Mouse (Mus musculus) lung, postnatal 0 days (tissue): ENCODE results near the gene Gm20696. TPM values are rescaled to one million over a fixed set of nuclear protein-coding genes. Genes with fewer than 3 reads are reported as not detected.

ENCODE experiments used
- ATAC-seq: fragments of 200-750 bp; cut with Nextera tagmentation; 2 replicates; pipeline ENCODE4 v1.8.0; 2017; ENCODE audit warnings: moderate library complexity
- DNase-seq: peaks from one replicate; pipeline ENCODE4 v3.0.0-alpha.2; 2016; ENCODE audit warnings: low spot score
- H3K27ac ChIP-seq: fragments of 300-500 bp; sonication (generic); 2 replicates; pipeline ENCODE4 v1.5.1; 2014; ENCODE audit warnings: antibody characterized with exemption, mild to moderate bottlenecking, low read length, mixed read lengths
- H3K27me3 ChIP-seq: fragments of 300-500 bp; sonication (generic); replicated peaks from 2 replicates; pipeline ENCODE4 v1.6.1; 2014; ENCODE audit warnings: low read length, mixed read lengths; ENCODE audit not compliant: insufficient read depth
- H3K36me3 ChIP-seq: fragments of 300-500 bp; sonication (generic); 2 replicates; pipeline ENCODE4 v1.6.1; 2014; ENCODE audit warnings: low read length, mixed read lengths; ENCODE audit not compliant: insufficient read depth
- H3K4me1 ChIP-seq: fragments of 300-500 bp; sonication (generic); 2 replicates; pipeline ENCODE4 v1.6.1; 2014; ENCODE audit warnings: antibody characterized with exemption, low read depth, low read length, mixed read lengths; ENCODE audit not compliant: insufficient read depth
- H3K4me2 ChIP-seq: fragments of 300-500 bp; sonication (generic); replicated peaks from 2 replicates; pipeline ENCODE4 v1.6.1; 2014; ENCODE audit warnings: low read depth, mild to moderate bottlenecking, low read length, moderate library complexity, mixed read lengths
- H3K4me3 ChIP-seq: fragments of 300-500 bp; sonication (generic); 2 replicates; pipeline ENCODE4 v1.5.1; 2014; ENCODE audit warnings: low read depth, low read length
- H3K9ac ChIP-seq: fragments of 300-500 bp; sonication (generic); replicated peaks from 2 replicates; pipeline ENCODE4 v1.6.1; 2014; ENCODE audit warnings: low read depth, mild to moderate bottlenecking
- H3K9me3 ChIP-seq: fragments of 300-500 bp; sonication (generic); 2 replicates; pipeline ENCODE4 v1.6.1; 2016; ENCODE audit warnings: low read length, mixed read lengths
- CTCF ChIP-seq: IDR thresholded peaks from 2 replicates; pipeline ENCODE4 v1.5.1; 2016; ENCODE audit warnings: antibody characterized with exemption, mild to moderate bottlenecking
- EP300 ChIP-seq: IDR thresholded peaks from 2 replicates; pipeline ENCODE4 v1.6.1; 2016; ENCODE audit warnings: antibody characterized with exemption, mild to moderate bottlenecking, control low read depth
- WGBS: fragments of 180-500 bp; shearing (Covaris S2); extraction: QIAGEN DNeasy Blood & Tissue Kit; methylation state at CpG from one replicate; pipeline ENCODE4 v1.1.7; 2014; 5-methylcytosine and 5-hydroxymethylcytosine counted together
- polyA plus RNA-seq: library from polyadenylated mRNA; unstranded; fragments of >200 nt; fragmentation: Nextera tagmentation; extraction: Ambion mirVana; gene quantifications from 2 replicates; pipeline ENCODE4 v1.2.1, GENCODE M21; 2015

The Gm20696 gene
- polyA plus RNA-seq, 1 experiment from 2014 or later: 2.3 TPM

- no peaks in the 10 kb centered on the region for H3K4me1 ChIP-seq
- no peak overlapping the region for H3K4me3 ChIP-seq
- H3K27ac ChIP-seq: no peak overlapping the region
- no peaks in the 10 kb centered on the region for H3K27me3 ChIP-seq
- no peak for DNase-seq
- no peak overlapping the region for H3K4me2 ChIP-seq
- ATAC-seq: no peak
- no peak overlapping the region for H3K9ac ChIP-seq
- no peaks in the 10 kb centered on the region for H3K9me3 ChIP-seq
- WGBS: 80% methylated on average over 7 of the region's 7 CpGs
- no peaks in the 10 kb centered on the region for H3K36me3 ChIP-seq
- TF ChIP-seq CTCF (no peak), EP300 (no peak)
Observed at GRCm38 (mm10) chr6:99463906-99464305, 202.7 kb downstream of the Gm20696 start.

- Histone ChIP-seq H3K9ac (no peak overlapping the region), H3K4me1 (no peaks in the 10 kb centered on the region), H3K4me2 (no peak overlapping the region), H3K9me3 (no peaks in the 10 kb centered on the region), H3K36me3 (no peaks in the 10 kb centered on the region), H3K4me3 (no peak overlapping the region), H3K27ac (no peak overlapping the region), H3K27me3 (no peaks in the 10 kb centered on the region)
- TF ChIP-seq CTCF (no peak), EP300 (no peak)
- WGBS: 91% methylated on average over 4 of the region's 4 CpGs
- DNase-seq (no peak), ATAC-seq (no peak)
Observed at GRCm38 (mm10) chr6:99458775-99459174, 207.8 kb downstream of the Gm20696 start.

- no peak for DNase-seq
- no peak for TF ChIP-seq CTCF
- no peak for TF ChIP-seq EP300
Observed at GRCm38 (mm10) chr6:99453763-99454520, 212.7 kb downstream of the Gm20696 start.

GRCm38 (mm10) chr6:99452638-99453185 is 213.9 kb downstream of the Gm20696 start:
- peaks cover 14% of the 10 kb centered on the region; the same call in 1 of the 2 replicates for H3K4me1 ChIP-seq
- no peaks in the 10 kb centered on the region for H3K9me3 ChIP-seq
- H3K9ac ChIP-seq: no peak overlapping the region
- H3K36me3 ChIP-seq: no peaks in the 10 kb centered on the region
- no peaks in the 10 kb centered on the region for H3K27me3 ChIP-seq
- TF ChIP-seq EP300 (no peak), CTCF (peak; percentile 62)
- ATAC-seq (peak; percentile 50), DNase-seq (peak; percentile 24)
- no peak overlapping the region for H3K4me3 ChIP-seq
- no peak overlapping the region for H3K27ac ChIP-seq
- 62% methylated on average over 2 of the region's 2 CpGs for WGBS
- no peak overlapping the region for H3K4me2 ChIP-seq

More at GRCm38 (mm10) chr6:99453763-99454520, 212.7 kb downstream of the Gm20696 start:
- Histone ChIP-seq H3K27me3 (no peaks in the 10 kb centered on the region), H3K9me3 (no peaks in the 10 kb centered on the region), H3K27ac (no peak overlapping the region), H3K36me3 (no peaks in the 10 kb centered on the region), H3K4me2 (no peak overlapping the region), H3K4me1 (peaks cover 14% of the 10 kb centered on the region; the same call in 1 of the 2 replicates), H3K4me3 (no peak overlapping the region), H3K9ac (no peak overlapping the region)
- ATAC-seq: no peak
- WGBS: 95% methylated on average over 7 of the region's 7 CpGs

- Histone ChIP-seq H3K4me1 (peaks cover 14% of the 10 kb centered on the region; the same call in 1 of the 2 replicates), H3K4me2 (no peak overlapping the region), H3K9me3 (no peaks in the 10 kb centered on the region), H3K9ac (no peak overlapping the region), H3K27ac (no peak overlapping the region), H3K27me3 (no peaks in the 10 kb centered on the region), H3K36me3 (no peaks in the 10 kb centered on the region), H3K4me3 (no peak overlapping the region)
- 19% methylated on average over 11 of the region's 11 CpGs for WGBS
- ATAC-seq: no peak
- no peak for DNase-seq
- TF ChIP-seq EP300: no peak
- no peak for TF ChIP-seq CTCF
Observed at GRCm38 (mm10) chr6:99451479-99451878, 215.1 kb downstream of the Gm20696 start.

GRCm38 (mm10) chr6:99447447-99447846 is 219.2 kb downstream of the Gm20696 start:
- Histone ChIP-seq H3K9me3 (no peaks in the 10 kb centered on the region), H3K27me3 (no peaks in the 10 kb centered on the region), H3K4me2 (no peak overlapping the region), H3K4me1 (peaks cover 14% of the 10 kb centered on the region; the same call in 1 of the 2 replicates), H3K27ac (no peak overlapping the region), H3K4me3 (no peak overlapping the region), H3K36me3 (no peaks in the 10 kb centered on the region), H3K9ac (no peak overlapping the region)
- no peak for ATAC-seq
- 87% methylated on average over 4 of the region's 4 CpGs for WGBS
- DNase-seq: no peak
- no peak for TF ChIP-seq EP300
- TF ChIP-seq CTCF: no peak
